Mouse (Mus musculus) heart, embryonic 12.5 days (tissue): ENCODE data around the gene Socs2. TPM values are rescaled to one million over a fixed set of nuclear protein-coding genes. Genes with fewer than 3 reads are reported as not detected.
A peak's percentile ranks its signal among the peaks of the same experiment; 100 is the strongest.

Source experiments
- ATAC-seq: fragments of 200-750 bp; cut with Nextera tagmentation; 2 replicates; pipeline ENCODE4 v1.8.0; 2017; ENCODE audit warnings: moderate TSS enrichment, moderate library complexity; ENCODE audit not compliant: insufficient number of reproducible peaks, low FRiP score
- H3K27ac ChIP-seq: fragments of 300-500 bp; sonication (generic); 2 replicates; pipeline ENCODE4 v1.5.1; 2016; ENCODE audit warnings: mild to moderate bottlenecking, moderate library complexity; ENCODE audit not compliant: poor library complexity, severe bottlenecking
- H3K27me3 ChIP-seq: fragments of 300-500 bp; sonication (generic); replicated peaks from 2 replicates; pipeline ENCODE4 v1.6.1; 2016; ENCODE audit warnings: mild to moderate bottlenecking, moderate library complexity
- H3K36me3 ChIP-seq: fragments of 300-500 bp; sonication (generic); 2 replicates; pipeline ENCODE4 v1.6.1; 2016; ENCODE audit warnings: mild to moderate bottlenecking, moderate library complexity
- H3K4me1 ChIP-seq: fragments of 300-500 bp; sonication (generic); replicated peaks from 2 replicates; pipeline ENCODE4 v1.6.1; 2016; ENCODE audit warnings: mild to moderate bottlenecking
- H3K4me2 ChIP-seq: fragments of 300-500 bp; sonication (generic); 2 replicates; pipeline ENCODE4 v1.6.1; 2016; ENCODE audit warnings: mild to moderate bottlenecking, moderate library complexity
- H3K4me3 ChIP-seq: fragments of 300-500 bp; sonication (generic); 2 replicates; pipeline ENCODE4 v1.5.1; 2016; ENCODE audit warnings: mild to moderate bottlenecking
- H3K9ac ChIP-seq: fragments of 300-500 bp; sonication (generic); 2 replicates; pipeline ENCODE4 v1.6.1; 2016; ENCODE audit warnings: mild to moderate bottlenecking, moderate library complexity
- H3K9me3 ChIP-seq: fragments of 300-500 bp; sonication (generic); replicated peaks from 2 replicates; pipeline ENCODE4 v1.6.1; 2016; ENCODE audit warnings: mild to moderate bottlenecking, moderate library complexity
- WGBS: fragments of 180-500 bp; shearing (Covaris S2); methylation state at CpG from one replicate; pipeline ENCODE4 v1.1.7; 2016; 5-methylcytosine and 5-hydroxymethylcytosine counted together
- polyA plus RNA-seq: library from polyadenylated mRNA; unstranded; fragments of >200 nt; fragmentation: Nextera tagmentation; extraction: Ambion mirVana; gene quantifications from 2 replicates; pipeline ENCODE4 v1.2.1, GENCODE M21; 2016

Socs2 gene
- 47.7 and 49.0 TPM in 2 replicates for polyA plus RNA-seq

- H3K27ac ChIP-seq, result peak within 1 kb of the TSS; percentile 84
- H3K9ac ChIP-seq, result peak within 1 kb of the TSS; percentile 83
- no peaks in the 10 kb centered on the region for H3K27me3 ChIP-seq
- peaks cover 18% of the 10 kb centered on the region for H3K4me1 ChIP-seq
- peak within 1 kb of the TSS; percentile 98 for H3K4me2 ChIP-seq
- peak within 1 kb of the TSS; percentile 77 for H3K4me3 ChIP-seq
- under 1% methylated on average over 64 of the region's 66 CpGs for WGBS
- ATAC-seq, result peak; percentile 87
- no peaks in the 10 kb centered on the region for H3K9me3 ChIP-seq
- no peaks in the 10 kb centered on the region for H3K36me3 ChIP-seq
These were observed at the start of gene Socs2 for GRCm38 (mm10) chr10:95416685-95417495. Gene Socs2 (minus strand): TSS chr10:95417180.

GRCm38 (mm10) chr10:95465485-95465896, 48.5 kb upstream of the Socs2 start:
- Histone ChIP-seq H3K9ac (no peak overlapping the region), H3K9me3 (no peaks in the 10 kb centered on the region), H3K4me3 (no peak overlapping the region), H3K4me2 (no peak overlapping the region), H3K27ac (no peak overlapping the region), H3K36me3 (no peaks in the 10 kb centered on the region), H3K4me1 (0 out of 2 replicates have a peak, but pooled peaks cover 8% of the 10 kb centered on the region), H3K27me3 (no peaks in the 10 kb centered on the region)
- 28% methylated on average over 4 of the region's 4 CpGs for WGBS
- ATAC-seq, result no peak

- Histone ChIP-seq H3K4me3 (no peak overlapping the region), H3K9me3 (no peaks in the 10 kb centered on the region), H3K27ac (no peak overlapping the region), H3K36me3 (no peaks in the 10 kb centered on the region), H3K27me3 (no peaks in the 10 kb centered on the region), H3K9ac (no peak overlapping the region), H3K4me2 (no peak overlapping the region), H3K4me1 (0 out of 2 replicates have a peak, but pooled peaks cover 5% of the 10 kb centered on the region)
- no peak for ATAC-seq
- 79% methylated on average over 6 of the region's 6 CpGs for WGBS
These were observed 47.5 kb upstream of the Socs2 start for GRCm38 (mm10) chr10:95464527-95464926.

GRCm38 (mm10) chr10:95462231-95462630, 45.3 kb upstream of the Socs2 start:
- 58% methylated on average over 1 of the region's 1 CpGs for WGBS
- H3K36me3 ChIP-seq, result no peaks in the 10 kb centered on the region
- H3K4me3 ChIP-seq, result no peak overlapping the region
- no peak overlapping the region for H3K27ac ChIP-seq
- H3K9ac ChIP-seq, result no peak overlapping the region
- H3K4me2 ChIP-seq, result no peak overlapping the region
- no peaks in the 10 kb centered on the region for H3K9me3 ChIP-seq
- no peak for ATAC-seq
- 0 out of 2 replicates have a peak, but pooled peaks cover 5% of the 10 kb centered on the region for H3K4me1 ChIP-seq
- no peaks in the 10 kb centered on the region for H3K27me3 ChIP-seq

- Histone ChIP-seq H3K9ac (no peak overlapping the region), H3K27me3 (no peaks in the 10 kb centered on the region), H3K4me1 (0 out of 2 replicates have a peak, but pooled peaks cover 5% of the 10 kb centered on the region), H3K36me3 (no peaks in the 10 kb centered on the region), H3K4me2 (no peak overlapping the region), H3K9me3 (no peaks in the 10 kb centered on the region), H3K4me3 (no peak overlapping the region), H3K27ac (no peak overlapping the region)
- ATAC-seq, result no peak
- 65% methylated on average over 4 of the region's 4 CpGs for WGBS
These were observed 44.1 kb upstream of the Socs2 start for GRCm38 (mm10) chr10:95461053-95461553.

GRCm38 (mm10) chr10:95458050-95458806, 41.2 kb upstream of the Socs2 start:
- Histone ChIP-seq H3K4me1 (no peaks in the 10 kb centered on the region), H3K4me3 (no peak overlapping the region), H3K4me2 (no peak overlapping the region), H3K27ac (no peak overlapping the region), H3K27me3 (no peaks in the 10 kb centered on the region), H3K36me3 (no peaks in the 10 kb centered on the region), H3K9me3 (no peaks in the 10 kb centered on the region), H3K9ac (no peak overlapping the region)
- 67% methylated on average over 9 of the region's 9 CpGs for WGBS
- no peak for ATAC-seq

- H3K4me2 ChIP-seq, result no peak overlapping the region
- no peaks in the 10 kb centered on the region for H3K27me3 ChIP-seq
- H3K9ac ChIP-seq, result no peak overlapping the region
- H3K4me3 ChIP-seq, result no peak overlapping the region
- 60% methylated on average over 8 of the region's 8 CpGs for WGBS
- no peak for ATAC-seq
- no peak overlapping the region for H3K27ac ChIP-seq
- no peaks in the 10 kb centered on the region for H3K36me3 ChIP-seq
- H3K4me1 ChIP-seq, result no peaks in the 10 kb centered on the region
- no peaks in the 10 kb centered on the region for H3K9me3 ChIP-seq
These were observed 40.5 kb upstream of the Socs2 start for GRCm38 (mm10) chr10:95457367-95458049.

- Histone ChIP-seq H3K9me3 (no peaks in the 10 kb centered on the region), H3K36me3 (no peaks in the 10 kb centered on the region), H3K27me3 (no peaks in the 10 kb centered on the region), H3K4me1 (no peaks in the 10 kb centered on the region), H3K9ac (no peak overlapping the region), H3K4me2 (no peak overlapping the region), H3K27ac (no peak overlapping the region), H3K4me3 (no peak overlapping the region)
- ATAC-seq, result no peak
- 58% methylated on average over 2 of the region's 2 CpGs for WGBS
These were observed 39.1 kb upstream of the Socs2 start for GRCm38 (mm10) chr10:95456103-95456502.

GRCm38 (mm10) chr10:95453282-95453681, 36.3 kb upstream of the Socs2 start:
- no peaks in the 10 kb centered on the region for H3K9me3 ChIP-seq
- H3K27ac ChIP-seq, result no peak overlapping the region
- H3K4me1 ChIP-seq, result 0 out of 2 replicates have a peak, but pooled peaks cover 7% of the 10 kb centered on the region
- H3K27me3 ChIP-seq, result no peaks in the 10 kb centered on the region
- 75% methylated on average over 5 of the region's 5 CpGs for WGBS
- H3K9ac ChIP-seq, result no peak overlapping the region
- no peak for ATAC-seq
- no peak overlapping the region for H3K4me3 ChIP-seq
- no peaks in the 10 kb centered on the region for H3K36me3 ChIP-seq
- H3K4me2 ChIP-seq, result no peak overlapping the region

- H3K4me2 ChIP-seq, result 0 out of 2 replicates have a peak overlapping the region, but pooled peaks have one; percentile 7
- H3K36me3 ChIP-seq, result no peaks in the 10 kb centered on the region
- no peak for ATAC-seq
- 0 out of 2 replicates have a peak, but pooled peaks cover 7% of the 10 kb centered on the region for H3K4me1 ChIP-seq
- H3K4me3 ChIP-seq, result no peak overlapping the region
- H3K9ac ChIP-seq, result no peak overlapping the region
- no peak overlapping the region for H3K27ac ChIP-seq
- no peaks in the 10 kb centered on the region for H3K9me3 ChIP-seq
- WGBS, result 19% methylated on average over 6 of the region's 6 CpGs
- H3K27me3 ChIP-seq, result no peaks in the 10 kb centered on the region
These were observed 32.1 kb upstream of the Socs2 start for GRCm38 (mm10) chr10:95449033-95449432.
